Mouse (Mus musculus): ENCODE measurements at regions not wholly inside any gene's neighbourhood (a gene's known extent, or its start where the extent isn't known, plus 50 kb on each side); places are given as distances from the start of the nearest gene placed in this dataset.

DNA sequence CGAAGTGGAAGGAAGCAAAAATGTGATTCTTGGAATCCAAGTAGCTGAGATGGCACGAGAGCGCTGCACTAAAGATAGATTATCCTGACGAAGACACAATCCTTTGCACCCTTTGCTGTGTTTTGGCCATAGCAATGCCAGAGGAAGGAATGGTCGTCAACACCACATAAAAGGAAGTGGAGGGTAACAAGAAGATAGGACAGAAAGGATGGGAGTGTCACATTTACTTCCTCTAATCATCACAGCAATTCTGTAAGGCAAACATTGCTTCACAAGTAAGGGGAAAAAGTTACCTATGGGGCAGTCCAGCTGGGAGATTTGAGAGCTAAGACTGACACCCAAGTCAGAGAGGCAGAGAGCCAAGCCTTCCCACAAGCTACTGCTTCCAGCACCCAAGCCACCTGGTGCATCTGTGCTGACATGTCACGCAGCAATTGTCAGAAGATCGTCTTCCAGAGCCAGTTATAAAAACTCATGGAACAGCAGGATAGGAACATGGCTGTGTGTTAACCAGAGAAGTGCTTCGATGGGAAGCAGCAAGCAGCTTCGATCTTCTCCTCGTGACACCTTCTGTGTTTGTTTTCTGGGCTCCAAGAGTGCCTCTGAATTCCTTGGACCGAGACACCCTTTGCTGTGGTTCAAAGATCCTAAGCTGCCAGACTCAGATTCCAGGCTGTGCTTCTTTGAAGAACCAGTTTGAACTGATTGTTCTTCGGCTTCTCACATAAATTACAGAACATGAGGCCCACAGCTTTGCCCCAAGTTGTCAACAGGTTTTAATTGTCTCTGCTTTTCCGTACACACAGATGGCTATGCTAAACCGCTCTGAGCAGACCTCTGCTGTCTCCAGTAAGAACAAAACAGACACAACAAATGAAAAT is 95.2 kb upstream of the Ly86 start:
- TF ChIP-seq EP300 (IDR thresholded peaks at IDR 0.05; ENCODE audit: low read depth) (no peak), CTCF (IDR thresholded peaks at IDR 0.05; ENCODE audit: low read depth) (no peak)

All from liver, embryonic 14.5 days (tissue).